Mouse (Mus musculus) CH12.LX (cell line): ENCODE data around the gene Adgrb3.

ENCODE experiments used
- CTCF ChIP-seq, 2 experiments: IDR thresholded peaks in 1 of 2; conservative IDR thresholded peaks in 1 of 2; 2 replicates each; pipeline ENCODE4 v1.5.1; 2011 to 2012; ENCODE audit warnings: low read depth in 2 of 2, low read length in 2 of 2, improper control_type of control experiment in 1 of 2, inconsistent platforms in 1 of 2, mild to moderate bottlenecking in 1 of 2, moderate library complexity in 1 of 2
- EP300 ChIP-seq: IDR thresholded peaks from 2 replicates; pipeline ENCODE4 v1.6.1; 2011; ENCODE audit warnings: low read length, improper control_type of control experiment
- HCFC1 ChIP-seq: IDR thresholded peaks from 2 replicates; pipeline ENCODE4 v1.6.1; 2012; ENCODE audit warnings: low read depth, mild to moderate bottlenecking, inconsistent platforms, low read length, improper control_type of control experiment
- JUND ChIP-seq: conservative IDR thresholded peaks from 2 replicates; pipeline ENCODE4 v1.6.1; 2011; ENCODE audit warnings: low read depth, low read length, improper control_type of control experiment
- MXI1 ChIP-seq: IDR thresholded peaks from 2 replicates; pipeline ENCODE4 v1.6.1; 2011; ENCODE audit warnings: mild to moderate bottlenecking, low read depth, low read length, improper control_type of control experiment
- MYC ChIP-seq: IDR thresholded peaks from 2 replicates; pipeline ENCODE4 v1.6.1; 2011; ENCODE audit warnings: low read depth, mild to moderate bottlenecking, improper control_type of control experiment, low read length
- POLR2A ChIP-seq: IDR thresholded peaks from 2 replicates; pipeline ENCODE4 v1.6.1; 2011; ENCODE audit warnings: low read depth, mild to moderate bottlenecking, improper control_type of control experiment, low read length
- RCOR1 ChIP-seq: conservative IDR thresholded peaks from 2 replicates; pipeline ENCODE4 v1.6.1; 2012; ENCODE audit warnings: low read depth, mild to moderate bottlenecking, inconsistent platforms, low read length, improper control_type of control experiment
- TCF12 ChIP-seq: IDR thresholded peaks from 2 replicates; pipeline ENCODE4 v1.6.1; 2014; ENCODE audit warnings: low read depth, mild to moderate bottlenecking, inconsistent platforms, low read length, improper control_type of control experiment
- ZC3H11A ChIP-seq: IDR thresholded peaks from 2 replicates; pipeline ENCODE4 v1.6.1; 2012; ENCODE audit warnings: low read depth, mild to moderate bottlenecking, inconsistent platforms, low read length, improper control_type of control experiment
- ZNF384 ChIP-seq: IDR thresholded peaks from 2 replicates; pipeline ENCODE4 v1.6.1; 2012; ENCODE audit warnings: low read depth, low read length, improper control_type of control experiment, inconsistent platforms

DNA sequence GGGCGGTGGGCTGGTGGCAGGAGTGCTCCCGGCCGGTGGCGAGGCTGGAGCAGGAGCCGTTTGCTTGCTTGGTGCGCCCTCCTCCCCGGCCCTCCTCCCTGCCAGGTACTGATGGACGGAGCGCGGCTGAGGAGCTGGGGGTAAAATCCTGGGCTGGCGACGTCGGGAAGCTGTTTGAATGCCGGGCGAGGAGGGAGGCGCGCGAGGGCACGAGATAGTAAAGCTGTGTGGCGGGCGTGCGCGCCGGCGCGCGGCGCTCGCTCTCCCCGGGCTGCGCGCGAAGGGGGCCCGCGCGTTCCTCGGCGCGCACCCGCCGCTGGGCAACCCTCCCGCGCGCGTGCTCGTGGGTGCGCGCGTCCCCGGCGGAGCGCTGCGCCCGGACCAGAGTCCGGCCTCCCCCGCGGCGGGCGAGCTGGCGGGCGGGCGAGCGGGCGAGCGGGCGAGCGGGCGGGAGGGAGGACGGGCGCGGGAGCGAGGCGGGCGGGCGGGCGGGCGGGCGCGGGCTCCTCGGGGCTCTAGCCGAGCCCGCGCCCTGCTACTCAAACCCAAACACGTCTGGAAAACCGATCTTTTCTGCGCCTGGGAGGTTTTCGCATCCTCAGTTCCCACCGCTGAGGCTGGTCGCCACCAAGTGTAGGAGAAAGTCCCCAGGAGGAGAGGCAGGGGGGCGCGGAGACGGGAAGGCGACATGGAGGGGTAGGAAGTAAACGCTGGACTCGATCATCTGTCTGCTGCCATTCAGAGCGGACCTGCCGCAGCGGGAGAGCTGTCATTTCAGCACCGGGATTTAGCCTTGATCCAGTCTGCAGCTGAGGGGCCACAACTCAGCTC lies 629 bp upstream of the Adgrb3 start:
- TF ChIP-seq CTCF (conservative IDR thresholded peaks at IDR 0.05 in 1 of 2, IDR thresholded peaks at IDR 0.05 in 1 of 2; ENCODE audit: low read depth in 2 of 2, low read length in 2 of 2) (no peak), MYC (no peak), JUND (no peak), POLR2A (no peak), EP300 (no peak), MXI1 (no peak), HCFC1 (no peak), TCF12 (no peak), RCOR1 (no peak), ZNF384 (no peak), ZC3H11A (no peak)
